Mouse (Mus musculus) C2C12 (cell line): ENCODE data around the gene Ltf. TPM values are rescaled to one million over a fixed set of nuclear protein-coding genes. Genes with fewer than 3 reads are reported as not detected.

ENCODE experiments used
- H3K27me3 ChIP-seq: one replicate; pipeline ENCODE4 v1.6.1; 2011; ENCODE audit not compliant: control insufficient read depth, insufficient read depth, insufficient read length
- H3K36me3 ChIP-seq: one replicate; pipeline ENCODE4 v1.6.1; 2011; ENCODE audit not compliant: control insufficient read depth, insufficient read depth
- H3K4me3 ChIP-seq: one replicate; pipeline ENCODE4 v1.5.1; 2011; ENCODE audit warnings: mild to moderate bottlenecking, control low read depth; ENCODE audit not compliant: poor library complexity, insufficient read depth, severe bottlenecking
- H3K79me2 ChIP-seq: one replicate; pipeline ENCODE4 v1.6.1; 2011; ENCODE audit not compliant: control insufficient read depth, insufficient read depth
- H3K79me3 ChIP-seq: one replicate; pipeline ENCODE4 v1.6.1; 2011; ENCODE audit warnings: low read depth, control low read depth
- H3ac ChIP-seq: one replicate; pipeline ENCODE3; 2011; ENCODE audit warnings: low read depth; ENCODE audit not compliant: control insufficient read depth, insufficient read length
- CEBPB ChIP-seq: IDR thresholded peaks from one replicate; pipeline ENCODE4 v1.6.1; 2011; ENCODE audit warnings: low read depth, mild to moderate bottlenecking, control low read depth, moderate library complexity
- CTCF ChIP-seq: IDR thresholded peaks from one replicate; pipeline ENCODE4 v1.5.1; 2011; ENCODE audit not compliant: control insufficient read depth, insufficient read depth, insufficient read length
- FOSL1 ChIP-seq: IDR thresholded peaks from one replicate; pipeline ENCODE4 v1.8.0; 2011; ENCODE audit warnings: mild to moderate bottlenecking, low read length; ENCODE audit not compliant: poor library complexity, insufficient read depth, severe bottlenecking
- MAX ChIP-seq: IDR thresholded peaks from one replicate; pipeline ENCODE4 v1.6.1; 2011; ENCODE audit warnings: mild to moderate bottlenecking, control low read depth
- MYOD1 ChIP-seq: IDR thresholded peaks from one replicate; pipeline ENCODE4 v1.6.1; 2011; ENCODE audit warnings: low read depth; ENCODE audit not compliant: control insufficient read depth, insufficient read length
- MYOG ChIP-seq: IDR thresholded peaks from one replicate; pipeline ENCODE4 v1.6.1; 2011; ENCODE audit not compliant: control insufficient read depth, insufficient read length; ENCODE audit errors: extremely low read depth
- USF1 ChIP-seq: IDR thresholded peaks from one replicate; pipeline ENCODE4 v1.6.1; 2011; ENCODE audit warnings: low read depth, mild to moderate bottlenecking, control low read depth, moderate library complexity
- long read RNA-seq, 2 experiments: library from polyadenylated mRNA; unstranded; transcript quantifications; one replicate each; pipeline ENCODE4 v2.0.0; 2019 to 2020
- polyA plus RNA-seq: library from polyadenylated mRNA; unstranded; fragments of >200 nt; fragmentation: generic; extraction: Trizol; gene quantifications from one replicate; pipeline ENCODE4 v1.2.1, GENCODE M21; 2012; ENCODE audit warnings: missing spikeins

Ltf gene
- not detected for polyA plus RNA-seq
- long read RNA-seq, experiment 1, result 0 reads
- long read RNA-seq, experiment 2, result 0 reads

GRCm38 (mm10) chr9:111019022-111019421 is at the start of gene Ltf:
Ltf (plus strand) TSS chr9:111019271.
- Histone ChIP-seq H3K4me3 (no peak within 1 kb of the TSS), H3ac (no peak within 1 kb of the TSS), H3K79me2 (no peaks in the 10 kb centered on the region), H3K27me3 (peaks cover 27% of the 10 kb centered on the region), H3K79me3 (no peaks in the 10 kb centered on the region), H3K36me3 (no peaks in the 10 kb centered on the region)
- TF ChIP-seq CEBPB (no peak), CTCF (no peak), MAX (no peak), USF1 (no peak), MYOG (no peak), MYOD1 (no peak), FOSL1 (no peak)

GRCm38 (mm10) chr9:110979411-110979810 is 39.7 kb upstream of the Ltf start:
- Histone ChIP-seq H3K27me3 (no peaks in the 10 kb centered on the region), H3K36me3 (no peaks in the 10 kb centered on the region), H3ac (no peak overlapping the region), H3K79me3 (no peaks in the 10 kb centered on the region), H3K4me3 (no peak overlapping the region), H3K79me2 (no peaks in the 10 kb centered on the region)
- no peak for TF ChIP-seq CTCF
- TF ChIP-seq CEBPB, result no peak
- no peak for TF ChIP-seq MAX
- no peak for TF ChIP-seq USF1
- no peak for TF ChIP-seq MYOD1
- no peak for TF ChIP-seq FOSL1
- TF ChIP-seq MYOG, result no peak

GRCm38 (mm10) chr9:110982351-110982750 is 36.7 kb upstream of the Ltf start:
- H3ac ChIP-seq, result no peak overlapping the region
- H3K27me3 ChIP-seq, result no peaks in the 10 kb centered on the region
- no peaks in the 10 kb centered on the region for H3K36me3 ChIP-seq
- no peak overlapping the region for H3K4me3 ChIP-seq
- H3K79me3 ChIP-seq, result no peaks in the 10 kb centered on the region
- no peaks in the 10 kb centered on the region for H3K79me2 ChIP-seq
- TF ChIP-seq MYOD1 (no peak), MYOG (no peak), USF1 (no peak), CEBPB (no peak), MAX (no peak), FOSL1 (no peak), CTCF (no peak)

- Histone ChIP-seq H3K36me3 (no peaks in the 10 kb centered on the region), H3K79me2 (no peaks in the 10 kb centered on the region), H3K4me3 (no peak overlapping the region), H3K79me3 (no peaks in the 10 kb centered on the region), H3K27me3 (no peaks in the 10 kb centered on the region), H3ac (no peak overlapping the region)
- TF ChIP-seq MYOD1 (no peak), MAX (no peak), FOSL1 (no peak), USF1 (no peak), MYOG (no peak), CTCF (no peak), CEBPB (no peak)
Measured at GRCm38 (mm10) chr9:110984096-110984495, 35.0 kb upstream of the Ltf start.

- H3K4me3 ChIP-seq, result no peak overlapping the region
- no peaks in the 10 kb centered on the region for H3K36me3 ChIP-seq
- no peaks in the 10 kb centered on the region for H3K79me3 ChIP-seq
- no peaks in the 10 kb centered on the region for H3K79me2 ChIP-seq
- peaks cover 4% of the 10 kb centered on the region for H3K27me3 ChIP-seq
- H3ac ChIP-seq, result no peak overlapping the region
- TF ChIP-seq MYOG, result no peak
- no peak for TF ChIP-seq USF1
- no peak for TF ChIP-seq MAX
- no peak for TF ChIP-seq CEBPB
Measured at GRCm38 (mm10) chr9:110985541-110985940, 33.5 kb upstream of the Ltf start.

GRCm38 (mm10) chr9:110985951-110986350 is 33.1 kb upstream of the Ltf start:
- Histone ChIP-seq H3K36me3 (no peaks in the 10 kb centered on the region), H3ac (no peak overlapping the region), H3K79me2 (no peaks in the 10 kb centered on the region), H3K4me3 (no peak overlapping the region), H3K27me3 (peaks cover 4% of the 10 kb centered on the region), H3K79me3 (no peaks in the 10 kb centered on the region)
- TF ChIP-seq MAX, result no peak
- no peak for TF ChIP-seq CEBPB
- TF ChIP-seq MYOG, result no peak
- no peak for TF ChIP-seq CTCF
- TF ChIP-seq MYOD1, result no peak
- no peak for TF ChIP-seq USF1
- no peak for TF ChIP-seq FOSL1

- Histone ChIP-seq H3K79me2 (no peaks in the 10 kb centered on the region), H3K36me3 (no peaks in the 10 kb centered on the region), H3K79me3 (no peaks in the 10 kb centered on the region), H3K27me3 (peaks cover 8% of the 10 kb centered on the region), H3K4me3 (no peak overlapping the region), H3ac (no peak overlapping the region)
- no peak for TF ChIP-seq CEBPB
- no peak for TF ChIP-seq MYOG
- no peak for TF ChIP-seq USF1
- no peak for TF ChIP-seq CTCF
- TF ChIP-seq MYOD1, result no peak
- TF ChIP-seq MAX, result no peak
- TF ChIP-seq FOSL1, result no peak
Measured at GRCm38 (mm10) chr9:110987331-110987730, 31.7 kb upstream of the Ltf start.
